Mouse (Mus musculus) midbrain, postnatal 0 days (tissue): ENCODE measurements around the gene Intu. TPM values are rescaled to one million over a fixed set of nuclear protein-coding genes. Genes with fewer than 3 reads are reported as not detected.

Experiments
- ATAC-seq: fragments of 200-750 bp; cut with Nextera tagmentation; 2 replicates; pipeline ENCODE4 v1.8.0; 2017; ENCODE audit warnings: moderate number of reproducible peaks, mild to moderate bottlenecking, moderate TSS enrichment, moderate library complexity; ENCODE audit not compliant: low FRiP score
- DNase-seq: peaks from one replicate; pipeline ENCODE4 v3.0.0-alpha.2; 2015; ENCODE audit warnings: low spot score
- H3K27ac ChIP-seq: fragments of 300-500 bp; sonication (generic); 2 replicates; pipeline ENCODE4 v1.5.1; 2014; ENCODE audit warnings: low read depth, mild to moderate bottlenecking, low read length, mixed read lengths
- H3K27me3 ChIP-seq: fragments of 300-500 bp; sonication (generic); 2 replicates; pipeline ENCODE4 v1.6.1; 2014; ENCODE audit warnings: low read length, control low read depth, mixed read lengths; ENCODE audit not compliant: insufficient read depth
- H3K36me3 ChIP-seq: fragments of 300-500 bp; sonication (generic); 2 replicates; pipeline ENCODE4 v1.6.1; 2014; ENCODE audit warnings: low read length, control low read depth, mixed read lengths; ENCODE audit not compliant: insufficient read depth
- H3K4me1 ChIP-seq: fragments of 300-500 bp; sonication (generic); 2 replicates; pipeline ENCODE4 v1.6.1; 2014; ENCODE audit warnings: mild to moderate bottlenecking, control low read depth, antibody characterized with exemption, low read length, mixed read lengths; ENCODE audit not compliant: insufficient read depth
- H3K4me2 ChIP-seq: fragments of 300-500 bp; sonication (generic); 2 replicates; pipeline ENCODE4 v1.6.1; 2014; ENCODE audit warnings: low read depth, mild to moderate bottlenecking, low read length, mixed read lengths; ENCODE audit not compliant: poor library complexity, severe bottlenecking
- H3K4me3 ChIP-seq: fragments of 300-500 bp; sonication (generic); 2 replicates; pipeline ENCODE4 v1.5.1; 2014; ENCODE audit warnings: low read depth, mild to moderate bottlenecking, low read length, moderate library complexity
- H3K9ac ChIP-seq: fragments of 300-500 bp; sonication (generic); replicated peaks from 2 replicates; pipeline ENCODE4 v1.6.1; 2014; ENCODE audit warnings: mild to moderate bottlenecking, low read length, moderate library complexity, mixed read lengths; ENCODE audit not compliant: poor library complexity, severe bottlenecking
- H3K9me3 ChIP-seq: fragments of 300-500 bp; sonication (generic); 2 replicates; pipeline ENCODE4 v1.6.1; 2016; ENCODE audit warnings: low read length, control low read depth
- CTCF ChIP-seq: IDR thresholded peaks from 2 replicates; pipeline ENCODE4 v1.5.1; 2016; ENCODE audit warnings: antibody characterized with exemption, mild to moderate bottlenecking
- WGBS: fragments of 180-500 bp; shearing (Covaris S2); extraction: QIAGEN DNeasy Blood & Tissue Kit; methylation state at CpG from one replicate; pipeline ENCODE4 v1.1.7; 2014; 5-methylcytosine and 5-hydroxymethylcytosine counted together
- polyA plus RNA-seq: library from polyadenylated mRNA; unstranded; fragments of >200 nt; fragmentation: Nextera tagmentation; extraction: Ambion mirVana; gene quantifications from 2 replicates; pipeline ENCODE4 v1.2.1, GENCODE M21; 2015
- total RNA-seq: library from RNA; depleted of rRNA; stranded (reverse); fragments of >200 nt; gene quantifications from 2 replicates; pipeline ENCODE4 v1.2.3, GENCODE M21; 2014

Intu gene
- total and polyA plus RNA-seq, 2 experiments from 2014 or later, result 2.5 to 7.6 TPM

DNA sequence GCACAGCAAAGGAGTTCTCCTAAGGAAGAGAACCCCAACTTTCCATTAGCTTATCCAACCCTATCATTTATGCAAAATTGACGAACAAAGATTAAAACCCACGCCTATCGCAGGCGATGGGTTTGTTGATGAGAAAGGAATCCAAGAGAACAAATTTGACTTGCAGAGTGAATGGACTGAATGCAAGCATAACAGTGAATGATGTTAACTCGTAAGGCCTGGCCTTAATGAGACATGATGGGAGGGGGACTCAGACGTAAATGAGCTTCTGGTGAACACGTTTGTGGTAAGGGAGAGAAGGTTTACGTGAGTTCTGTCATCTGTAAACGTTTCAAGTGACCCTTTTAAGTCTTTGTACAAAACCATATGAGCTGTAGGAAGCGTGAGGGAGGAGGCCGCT lies 1.2 kb downstream of the Intu start:
- 0 out of 2 replicates have a peak, but pooled peaks cover under 1% of the 10 kb centered on the region for H3K9me3 ChIP-seq
- peak overlapping the region; percentile 99 for H3K4me2 ChIP-seq
- WGBS, result 12% methylated on average over 11 of the region's 11 CpGs
- peaks cover 5% of the 10 kb centered on the region; the same call in 1 of the 2 replicates for H3K4me1 ChIP-seq
- no peak overlapping the region for H3K9ac ChIP-seq
- no peaks in the 10 kb centered on the region for H3K36me3 ChIP-seq
- TF ChIP-seq CTCF, result no peak
- no peak for DNase-seq
- no peak overlapping the region for H3K27ac ChIP-seq
- 0 out of 2 replicates have a peak, but pooled peaks cover 7% of the 10 kb centered on the region for H3K27me3 ChIP-seq
- no peak for ATAC-seq
- H3K4me3 ChIP-seq, result peak overlapping the region; percentile 53

DNA sequence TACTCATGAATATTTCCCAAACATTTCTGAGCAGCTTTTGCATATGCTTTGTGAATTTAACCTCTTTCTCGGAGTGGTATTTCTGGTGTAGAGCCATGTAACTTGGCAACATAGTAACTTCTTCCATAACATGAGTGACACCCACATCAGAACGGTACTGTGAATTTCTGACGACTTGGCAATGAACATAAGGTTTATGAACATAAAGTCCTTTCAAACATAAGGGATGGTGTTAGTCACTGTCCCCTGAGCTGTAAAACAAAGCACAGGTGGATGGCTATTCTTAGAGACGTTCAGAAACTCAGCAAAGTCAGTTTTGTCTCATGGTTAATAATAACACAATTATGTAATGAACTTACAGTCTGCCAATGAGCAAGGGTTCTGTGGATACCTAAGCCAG lies 3.1 kb downstream of the Intu start:
- Histone ChIP-seq H3K4me3 (no peak overlapping the region), H3K9ac (no peak overlapping the region), H3K27me3 (0 out of 2 replicates have a peak, but pooled peaks cover 7% of the 10 kb centered on the region), H3K36me3 (no peaks in the 10 kb centered on the region), H3K9me3 (0 out of 2 replicates have a peak, but pooled peaks cover 3% of the 10 kb centered on the region), H3K4me1 (peaks cover 5% of the 10 kb centered on the region; the same call in 1 of the 2 replicates), H3K4me2 (no peak overlapping the region), H3K27ac (no peak overlapping the region)
- WGBS, result 72% methylated on average over 4 of the region's 4 CpGs
- DNase-seq (no peak), ATAC-seq (no peak)
- no peak for TF ChIP-seq CTCF

DNA sequence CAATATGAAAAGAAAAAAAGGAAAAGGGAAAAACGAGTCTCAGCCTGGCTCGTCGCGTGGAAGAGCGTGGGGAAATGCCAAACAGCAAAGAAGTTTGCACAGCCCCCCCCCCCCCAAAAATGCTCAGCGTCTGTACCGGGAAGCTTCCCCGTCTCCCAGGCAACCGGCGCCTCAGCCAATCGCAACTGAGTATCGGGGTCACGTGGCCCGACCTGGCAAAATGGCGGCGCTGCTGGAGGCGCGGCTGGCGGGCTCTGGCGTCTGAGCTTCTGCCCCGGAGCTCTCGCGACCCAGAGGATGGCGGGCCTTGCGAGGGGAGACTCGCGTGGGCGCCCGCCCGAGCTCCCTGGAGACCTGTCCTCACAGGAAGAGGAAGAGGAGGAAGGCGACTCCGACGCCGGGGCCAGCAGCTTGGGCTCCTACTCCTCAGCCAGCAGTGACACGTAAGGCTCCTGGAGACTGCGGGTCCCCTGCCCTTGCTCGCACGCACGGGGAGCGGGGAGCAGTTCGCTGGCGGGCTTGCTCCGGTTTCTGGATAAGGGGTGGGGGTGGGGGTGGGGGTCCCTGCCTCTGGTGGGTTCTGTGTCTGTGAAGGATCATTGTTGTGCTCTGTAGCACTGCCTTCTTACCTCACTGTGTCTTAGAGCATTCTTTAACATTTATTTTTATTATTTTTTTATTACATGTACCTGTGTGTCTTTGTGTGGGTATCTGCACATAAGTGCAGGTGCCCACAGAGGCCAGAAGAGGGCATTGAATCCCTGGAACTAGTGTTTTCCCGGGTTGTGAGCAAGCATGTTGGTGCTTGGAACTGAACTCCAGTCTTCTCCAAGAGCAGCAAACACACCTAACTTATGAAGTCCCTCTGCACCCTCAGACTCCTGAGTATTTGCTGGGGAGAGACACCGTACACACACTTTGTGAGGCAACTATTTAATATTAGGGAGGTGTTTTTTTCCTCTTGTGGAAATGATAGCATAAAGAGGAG lies 9.8 kb downstream of the Intu start:
- DNase-seq, result peak; percentile 91
- peak; percentile 51 for TF ChIP-seq CTCF
- 0 out of 2 replicates have a peak overlapping the region, but pooled peaks have one; percentile 12 for H3K27ac ChIP-seq
- no peaks in the 10 kb centered on the region for H3K4me1 ChIP-seq
- no peaks in the 10 kb centered on the region for H3K27me3 ChIP-seq
- H3K4me2 ChIP-seq, result peak overlapping the region; percentile 59
- 5% methylated on average over 40 of the region's 45 CpGs for WGBS
- H3K9me3 ChIP-seq, result 0 out of 2 replicates have a peak, but pooled peaks cover 3% of the 10 kb centered on the region
- peak; percentile 95 for ATAC-seq
- H3K9ac ChIP-seq, result peak overlapping the region; percentile 75
- no peaks in the 10 kb centered on the region for H3K36me3 ChIP-seq
- H3K4me3 ChIP-seq, result peak overlapping the region; percentile 82

DNA sequence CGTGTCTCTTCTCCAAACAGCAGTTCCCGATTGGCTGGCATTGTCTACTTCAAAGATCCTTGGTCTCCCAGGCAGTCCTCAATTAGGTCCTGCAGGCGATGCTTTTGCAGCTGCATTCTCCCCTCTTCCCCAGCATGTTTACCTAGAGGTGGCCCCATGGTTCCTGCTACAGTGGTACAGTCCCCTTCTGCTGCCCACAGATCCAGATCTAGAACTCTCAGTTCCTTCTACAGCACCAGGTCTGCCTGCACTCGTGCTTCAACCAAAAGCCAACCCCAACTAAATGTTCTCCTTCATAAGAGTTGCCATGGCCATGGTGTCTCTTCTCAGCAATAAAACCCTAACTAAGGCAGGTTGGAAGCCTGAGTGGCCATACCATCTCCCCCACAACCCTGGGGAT lies 15.5 kb downstream of the Intu start:
- H3K27ac ChIP-seq, result no peak overlapping the region
- TF ChIP-seq CTCF, result no peak
- ATAC-seq, result no peak
- H3K27me3 ChIP-seq, result no peaks in the 10 kb centered on the region
- no peaks in the 10 kb centered on the region for H3K9me3 ChIP-seq
- DNase-seq, result no peak
- no peak overlapping the region for H3K9ac ChIP-seq
- H3K4me3 ChIP-seq, result no peak overlapping the region
- no peaks in the 10 kb centered on the region for H3K4me1 ChIP-seq
- H3K4me2 ChIP-seq, result no peak overlapping the region
- H3K36me3 ChIP-seq, result no peaks in the 10 kb centered on the region
- 93% methylated on average over 4 of the region's 4 CpGs for WGBS

DNA sequence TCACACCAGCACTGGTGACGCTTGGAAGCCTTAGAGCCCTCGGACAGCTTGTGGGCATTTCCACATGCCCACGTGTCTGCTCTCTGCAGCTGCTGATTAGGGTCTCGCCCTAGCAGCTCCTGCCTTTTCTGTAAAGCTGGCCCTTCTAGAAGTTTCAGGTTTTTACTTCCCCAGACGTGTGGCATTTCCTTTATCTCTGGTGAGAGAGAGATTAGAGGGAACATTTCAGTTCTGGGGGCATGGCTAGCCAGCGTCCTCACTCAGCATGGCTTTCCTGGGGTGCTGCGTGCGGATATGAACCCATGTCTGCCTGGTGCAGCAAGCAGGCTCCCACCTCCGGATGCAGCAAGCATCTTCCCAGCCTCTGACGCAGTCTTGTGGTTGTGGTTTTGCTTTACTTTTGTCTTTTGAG lies 121.9 kb downstream of the Intu start:
- Histone ChIP-seq H3K27ac (no peak overlapping the region), H3K4me2 (no peak overlapping the region), H3K36me3 (peaks cover 9% of the 10 kb centered on the region; the same call in 1 of the 2 replicates), H3K9ac (no peak overlapping the region), H3K4me3 (no peak overlapping the region), H3K4me1 (no peaks in the 10 kb centered on the region), H3K9me3 (no peaks in the 10 kb centered on the region), H3K27me3 (no peaks in the 10 kb centered on the region)
- ATAC-seq (no peak), DNase-seq (no peak)
- 76% methylated on average over 10 of the region's 10 CpGs for WGBS
- TF ChIP-seq CTCF, result no peak

DNA sequence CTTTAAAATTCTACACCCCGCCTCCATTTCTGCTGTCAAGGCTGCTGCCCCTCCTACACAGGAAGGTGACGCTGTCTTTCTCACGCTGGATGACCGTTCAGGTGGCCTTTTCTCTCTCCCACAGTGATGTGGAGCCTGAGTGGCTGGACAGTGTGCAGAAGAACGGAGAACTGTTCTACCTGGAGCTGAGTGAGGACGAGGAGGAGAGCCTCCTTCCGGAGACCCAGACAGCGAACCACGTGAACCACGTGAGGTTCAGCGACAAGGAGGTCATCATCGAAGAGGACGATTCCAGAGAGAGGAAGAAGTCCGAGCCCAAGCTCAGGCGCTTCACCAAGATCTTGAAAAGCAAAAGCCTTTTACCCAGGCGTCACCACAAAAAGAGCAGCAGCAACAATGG lies 122.5 kb downstream of the Intu start:
- WGBS, result 96% methylated on average over 16 of the region's 16 CpGs
- H3K9ac ChIP-seq, result no peak overlapping the region
- no peaks in the 10 kb centered on the region for H3K9me3 ChIP-seq
- ATAC-seq (no peak), DNase-seq (no peak)
- H3K27me3 ChIP-seq, result no peaks in the 10 kb centered on the region
- no peak overlapping the region for H3K4me3 ChIP-seq
- no peak overlapping the region for H3K27ac ChIP-seq
- peaks cover 11% of the 10 kb centered on the region; the same call in 1 of the 2 replicates for H3K36me3 ChIP-seq
- TF ChIP-seq CTCF, result no peak
- H3K4me2 ChIP-seq, result no peak overlapping the region
- no peaks in the 10 kb centered on the region for H3K4me1 ChIP-seq
